19 mouse cellular contexts compared by ENCODE assay signal in the genomic region with DNA sequence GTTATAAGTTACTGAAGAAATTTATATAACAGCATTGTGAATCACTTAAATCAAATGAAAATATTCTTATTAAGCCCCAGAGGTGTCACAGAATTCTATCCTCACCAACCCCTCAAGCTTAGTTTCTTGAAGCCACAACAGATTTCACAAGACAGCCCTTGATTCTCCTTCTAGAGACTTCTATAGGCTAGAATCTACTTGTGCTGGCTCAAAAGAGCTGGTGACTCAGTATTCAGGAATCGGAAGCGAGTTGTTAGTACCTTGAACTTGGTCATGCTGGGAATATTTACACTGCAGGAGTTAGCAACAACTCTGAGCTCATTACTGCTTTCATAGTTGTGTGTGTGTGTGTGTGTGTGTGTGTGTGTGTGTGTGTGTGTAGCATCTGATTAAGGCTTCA. TPM values are rescaled to one million over a fixed set of nuclear protein-coding genes. Genes with fewer than 3 reads are reported as not detected.
"Had no signal": no experiment of that assay in that cellular context is flagged by ENCODE, and none has a peak within 500 bp of the region (broad histone marks: within the 10 kb centered on the region; RNA-seq: fewer than 3 reads in every experiment).

No protein-coding gene starts in this region.

- H3K4me2 ChIP-seq: liver, embryonic 15.5 days; lung, embryonic 15.5 days; midbrain, embryonic 11.5 days; midbrain, embryonic 13.5 days; midbrain, embryonic 15.5 days; neural tube, embryonic 12.5 days had no signal

- H3K4me1 ChIP-seq: liver, embryonic 15.5 days; lung, embryonic 15.5 days; megakaryocyte, embryonic 14.5 days; midbrain, embryonic 13.5 days; midbrain, embryonic 15.5 days; neural tube, embryonic 12.5 days had no signal

- H3K9me3 ChIP-seq: liver, embryonic 15.5 days; lung, embryonic 15.5 days; midbrain, embryonic 13.5 days; midbrain, embryonic 15.5 days; neural tube, embryonic 12.5 days had no signal

- H3K27me3 ChIP-seq: liver, embryonic 15.5 days; lung, embryonic 15.5 days; megakaryocyte, embryonic 14.5 days; midbrain, embryonic 13.5 days; midbrain, embryonic 15.5 days; neural tube, embryonic 12.5 days had no signal

- DNase-seq: liver, postnatal 0 days; lung, adult 2 months; lung, postnatal 36 days; right cerebral cortex, postnatal 14 days; thymus, adult 18-20 months; thymus, postnatal 14 days; thymus, postnatal 36 days had no signal

- ATAC-seq: liver, postnatal 0 days; midbrain, embryonic 13.5 days; midbrain, embryonic 15.5 days had no signal

- H3K4me3 ChIP-seq: liver, embryonic 15.5 days; lung, embryonic 15.5 days; megakaryocyte, embryonic 14.5 days; midbrain, embryonic 13.5 days; midbrain, embryonic 15.5 days; neural tube, embryonic 12.5 days had no signal

- H3K27ac ChIP-seq: liver, embryonic 15.5 days; lung, embryonic 15.5 days; macrophage; midbrain, embryonic 13.5 days; midbrain, embryonic 15.5 days; neural tube, embryonic 12.5 days had no signal

- H3K9ac ChIP-seq: liver, embryonic 15.5 days; liver, postnatal 0 days; lung, embryonic 15.5 days; midbrain, embryonic 13.5 days; midbrain, embryonic 15.5 days; neural tube, embryonic 12.5 days had no signal

- H3K36me3 ChIP-seq: liver, embryonic 15.5 days; lung, embryonic 15.5 days; midbrain, embryonic 13.5 days; midbrain, embryonic 15.5 days; neural tube, embryonic 12.5 days had no signal

RNA-seq across cellular contexts. Expression of a gene that starts 41.8 kb away (rescaled TPM):
- total RNA-seq: megakaryocyte progenitor cell, adult 5-6 weeks; monocyte, adult 5-6 weeks; neutrophil, adult 5-6 weeks had no signal
- polyA plus RNA-seq: liver, embryonic 15.5 days; liver, postnatal 0 days; lung, adult 2 months; macrophage; spleen, adult 2 months had no signal
